Mouse (Mus musculus) bone marrow, adult 2 months (tissue): ENCODE results near the gene Cacna1e. TPM values are rescaled to one million over a fixed set of nuclear protein-coding genes. Genes with fewer than 3 reads are reported as not detected.
A peak's percentile ranks its signal among the peaks of the same experiment; 100 is the strongest.

Experiments
- H3K27ac ChIP-seq: fragments of 200-500 bp; 2 replicates; pipeline ENCODE4 v1.5.1; 2012; ENCODE audit warnings: low read depth, mild to moderate bottlenecking, control low read depth, inconsistent platforms, low read length; ENCODE audit not compliant: control insufficient read depth, poor library complexity, insufficient read depth
- H3K4me1 ChIP-seq: fragments of 200-500 bp; 2 replicates; pipeline ENCODE4 v1.6.1; 2011; ENCODE audit warnings: low read length; ENCODE audit not compliant: control insufficient read depth, insufficient read depth
- H3K4me3 ChIP-seq: fragments of 200-500 bp; replicated peaks from 2 replicates; pipeline ENCODE3; 2011; ENCODE audit warnings: mild to moderate bottlenecking, low read depth, low read length, control low read depth; ENCODE audit not compliant: control insufficient read depth
- CTCF ChIP-seq: fragments of 200-500 bp; IDR thresholded peaks from 2 replicates; pipeline ENCODE4 v1.5.1; 2011; ENCODE audit warnings: low read length, control low read depth; ENCODE audit not compliant: control insufficient read depth, insufficient read depth
- POLR2A ChIP-seq: fragments of 200-500 bp; IDR thresholded peaks from 2 replicates; pipeline ENCODE4 v1.6.1; 2011; ENCODE audit warnings: low read depth, mild to moderate bottlenecking, control low read depth, low read length, borderline replicate concordance; ENCODE audit not compliant: control insufficient read depth
- WGBS: fragments of 180-500 bp; shearing (Covaris S2); methylation state at CpG from one replicate; pipeline ENCODE4 v1.1.7; 2018; 5-methylcytosine and 5-hydroxymethylcytosine counted together
- polyA plus RNA-seq: library from polyadenylated mRNA; stranded (reverse); fragments of >200 nt; gene quantifications from 2 replicates; pipeline ENCODE4 v1.2.4, GENCODE M21; 2011; ENCODE audit warnings: low replicate concordance; ENCODE audit not compliant: missing spikeins, insufficient read depth, insufficient read length

Gene Cacna1e
- polyA plus RNA-seq, 1 experiment: 13.6 TPM

GRCm38 (mm10) chr1:154886611-154887010 is 2.3 kb upstream of the Cacna1e start:
- H3K4me1 ChIP-seq: no peaks in the 10 kb centered on the region
- WGBS: 81% methylated on average over 2 of the region's 2 CpGs
- no peak for TF ChIP-seq CTCF
- H3K4me3 ChIP-seq: no peak overlapping the region
- no peak overlapping the region for H3K27ac ChIP-seq

GRCm38 (mm10) chr1:154885207-154885548 is 877 bp upstream of the Cacna1e start:
- no peak overlapping the region for H3K4me3 ChIP-seq
- TF ChIP-seq POLR2A (no peak), CTCF (peak; percentile 29; the same call in 1 of the 2 replicates)
- WGBS: 65% methylated on average over 6 of the region's 6 CpGs
- H3K4me1 ChIP-seq: no peaks in the 10 kb centered on the region
- H3K27ac ChIP-seq: no peak overlapping the region

GRCm38 (mm10) chr1:154883596-154884191 is 607 bp downstream of the Cacna1e start:
- TF ChIP-seq POLR2A (no peak), CTCF (no peak)
- H3K27ac ChIP-seq: no peak overlapping the region
- H3K4me3 ChIP-seq: peak overlapping the region; percentile 17
- H3K4me1 ChIP-seq: no peaks in the 10 kb centered on the region
- WGBS: 7% methylated on average over 18 of the region's 18 CpGs

- Histone ChIP-seq H3K27ac (no peak overlapping the region), H3K4me3 (no peak overlapping the region), H3K4me1 (no peaks in the 10 kb centered on the region)
- WGBS: 67% methylated on average over 1 of the region's 1 CpGs
- TF ChIP-seq POLR2A: no peak
- no peak for TF ChIP-seq CTCF
These were observed 18.3 kb downstream of the Cacna1e start for GRCm38 (mm10) chr1:154865981-154866380.

GRCm38 (mm10) chr1:154861416-154861815 is 22.9 kb downstream of the Cacna1e start:
- WGBS: 81% methylated on average over 9 of the region's 9 CpGs
- TF ChIP-seq CTCF: no peak
- TF ChIP-seq POLR2A: no peak
- no peak overlapping the region for H3K27ac ChIP-seq
- no peaks in the 10 kb centered on the region; the same call in 1 of the 2 replicates for H3K4me1 ChIP-seq
- H3K4me3 ChIP-seq: no peak overlapping the region

- Histone ChIP-seq H3K27ac (no peak overlapping the region), H3K4me3 (no peak overlapping the region), H3K4me1 (peaks cover 6% of the 10 kb centered on the region)
- no peak for TF ChIP-seq CTCF
- 3% methylated on average over 3 of the region's 3 CpGs for WGBS
These were observed 29.7 kb downstream of the Cacna1e start for GRCm38 (mm10) chr1:154854564-154854963.

- peak overlapping the region; percentile 77 for H3K27ac ChIP-seq
- H3K4me1 ChIP-seq: peaks cover 8% of the 10 kb centered on the region
- TF ChIP-seq CTCF (no peak), POLR2A (no peak)
- WGBS: 82% methylated on average over 6 of the region's 6 CpGs
- no peak overlapping the region for H3K4me3 ChIP-seq
These were observed 33.6 kb downstream of the Cacna1e start for GRCm38 (mm10) chr1:154850515-154851287.

- TF ChIP-seq POLR2A (no peak), CTCF (no peak)
- Histone ChIP-seq H3K27ac (peak overlapping the region; percentile 92), H3K4me1 (peaks cover 8% of the 10 kb centered on the region), H3K4me3 (no peak overlapping the region)
- 31% methylated on average over 6 of the region's 6 CpGs for WGBS
These were observed 35.4 kb downstream of the Cacna1e start for GRCm38 (mm10) chr1:154848683-154849579.
